Comparison of ENCODE assay signal across 13 mouse cellular contexts in genomic region chr1:33531097-33531856, GRCm38 (mm10).
DNase-seq lines count a peak whose midpoint lies in the region; ATAC-seq lines count a peak whose summit lies in the region.
"Had no signal": no experiment of that assay in that cellular context is flagged by ENCODE, and none has a peak within 500 bp of the region (broad histone marks: within the 10 kb centered on the region; RNA-seq: fewer than 3 reads in every experiment).

No protein-coding gene starts in this region.

- no peaks in the 10 kb centered on the region for H3K9me3 ChIP-seq in hindbrain, embryonic 12.5 days (replicated peaks)
- H3K9me3 ChIP-seq in liver, embryonic 13.5 days (replicated peaks) = no peaks in the 10 kb centered on the region
- H3K9me3 ChIP-seq in neural tube, embryonic 15.5 days (replicated peaks) = no peaks in the 10 kb centered on the region
- H3K9me3 ChIP-seq: limb, embryonic 13.5 days; megakaryocyte, embryonic 14.5 days had no signal

- no peak overlapping the region for H3K4me3 ChIP-seq in hindbrain, embryonic 12.5 days
- no peak overlapping the region for H3K4me3 ChIP-seq in liver, embryonic 13.5 days (replicated peaks)
- no peak overlapping the region for H3K4me3 ChIP-seq in neural tube, embryonic 15.5 days (replicated peaks)
- H3K4me3 ChIP-seq: limb, embryonic 13.5 days; megakaryocyte, embryonic 14.5 days had no signal

- 0 out of 2 replicates have a peak, but pooled peaks have one; percentile 46 for ATAC-seq in hindbrain, embryonic 12.5 days (ENCODE audit: low FRiP score)
- peak; percentile 98 for ATAC-seq in liver, embryonic 13.5 days (ENCODE audit: low read depth)
- ATAC-seq in neural tube, embryonic 15.5 days (ENCODE audit: low FRiP score) = peak; percentile 87

- no peak overlapping the region for H3K4me2 ChIP-seq in hindbrain, embryonic 12.5 days (replicated peaks)
- peak overlapping the region; percentile 34 for H3K4me2 ChIP-seq in liver, embryonic 13.5 days
- no peak overlapping the region for H3K4me2 ChIP-seq in neural tube, embryonic 15.5 days
- H3K4me2 ChIP-seq: heart, embryonic 11.5 days; limb, embryonic 13.5 days had no signal

- H3K4me1 ChIP-seq in hindbrain, embryonic 12.5 days = peaks cover 11% of the 10 kb centered on the region
- H3K4me1 ChIP-seq in liver, embryonic 13.5 days (replicated peaks) = peaks cover 27% of the 10 kb centered on the region
- peaks cover 11% of the 10 kb centered on the region for H3K4me1 ChIP-seq in neural tube, embryonic 15.5 days
- H3K4me1 ChIP-seq: limb, embryonic 13.5 days had no signal

- H3K27me3 ChIP-seq in hindbrain, embryonic 12.5 days = no peaks in the 10 kb centered on the region
- H3K27me3 ChIP-seq in liver, embryonic 13.5 days = no peaks in the 10 kb centered on the region
- H3K27me3 ChIP-seq in neural tube, embryonic 15.5 days (replicated peaks) = no peaks in the 10 kb centered on the region
- H3K27me3 ChIP-seq: limb, embryonic 13.5 days; megakaryocyte, embryonic 14.5 days had no signal

- peak; percentile 54 for DNase-seq in layer of hippocampus, adult 11-12 months (ENCODE audit: low spot score)
- DNase-seq in layer of hippocampus, postnatal 10 days (ENCODE audit: low spot score in 2 of 2) = no peak
- DNase-seq in liver, embryonic 13.5 days = no peak
- DNase-seq in right cerebral cortex, postnatal 14 days = no peak
- DNase-seq in urinary bladder, adult 2 months (ENCODE audit: low spot score) = no peak
- DNase-seq in ovary, adult 18-20 months (ENCODE audit: low spot score) = no peak
- DNase-seq: kidney, adult 9 months; right cerebral cortex, postnatal 4 days had no signal

- no peak overlapping the region for H3K27ac ChIP-seq in hindbrain, embryonic 12.5 days
- H3K27ac ChIP-seq in liver, embryonic 13.5 days = peak overlapping the region; percentile 75
- H3K27ac ChIP-seq in neural tube, embryonic 15.5 days (replicated peaks) = peak overlapping the region; percentile 60
- H3K27ac ChIP-seq: limb, embryonic 13.5 days had no signal

- no peak overlapping the region for H3K9ac ChIP-seq in hindbrain, embryonic 12.5 days
- H3K9ac ChIP-seq in liver, embryonic 13.5 days = peak overlapping the region; percentile 13; the same call in 1 of the 2 replicates
- H3K9ac ChIP-seq in neural tube, embryonic 15.5 days (replicated peaks) = no peak overlapping the region
- H3K9ac ChIP-seq: limb, embryonic 13.5 days had no signal

- H3K36me3 ChIP-seq in hindbrain, embryonic 12.5 days = no peaks in the 10 kb centered on the region
- H3K36me3 ChIP-seq in liver, embryonic 13.5 days = no peaks in the 10 kb centered on the region
- H3K36me3 ChIP-seq in neural tube, embryonic 15.5 days = no peaks in the 10 kb centered on the region
- H3K36me3 ChIP-seq: limb, embryonic 13.5 days had no signal

- WGBS in hindbrain, embryonic 12.5 days = 72% methylated on average over 5 of the region's 5 CpGs
- 66% methylated on average over 5 of the region's 5 CpGs for WGBS in liver, embryonic 13.5 days (ENCODE audit: insufficient replicate concordance)
- 35% methylated on average over 5 of the region's 5 CpGs for WGBS in neural tube, embryonic 15.5 days

Comparison
In these comparisons a context has a peak if more than half of its experiments do, and no peak if none do; other contexts are left out.
1. ATAC-seq: peak in every context shown above with its lines; median percentile 98 in liver, embryonic 13.5 days; 87 in neural tube, embryonic 15.5 days; 46 in hindbrain, embryonic 12.5 days.